Mouse (Mus musculus) adrenal gland, postnatal 14 days (tissue): ENCODE measurements around the gene Nisch. TPM values are rescaled to one million over a fixed set of nuclear protein-coding genes. Genes with fewer than 3 reads are reported as not detected.

Experiments used
- DNase-seq: peaks from one replicate; pipeline ENCODE4 v3.0.0; 2021; ENCODE audit warnings: mixed read lengths
- total RNA-seq: library from RNA; stranded (reverse); gene quantifications from 2 replicates; pipeline ENCODE4 v1.2.3, GENCODE M21; 2021

Nisch gene
- total RNA-seq, 1 experiment from 2014 or later, result 269 TPM

GRCm38 (mm10) chr14:31215157-31216002 lies 1.4 kb downstream of the Nisch start:
- peak; percentile 83 for DNase-seq

- no peak for DNase-seq
Measured at GRCm38 (mm10) chr14:31214684-31215083, 2.1 kb downstream of the Nisch start.

DNA sequence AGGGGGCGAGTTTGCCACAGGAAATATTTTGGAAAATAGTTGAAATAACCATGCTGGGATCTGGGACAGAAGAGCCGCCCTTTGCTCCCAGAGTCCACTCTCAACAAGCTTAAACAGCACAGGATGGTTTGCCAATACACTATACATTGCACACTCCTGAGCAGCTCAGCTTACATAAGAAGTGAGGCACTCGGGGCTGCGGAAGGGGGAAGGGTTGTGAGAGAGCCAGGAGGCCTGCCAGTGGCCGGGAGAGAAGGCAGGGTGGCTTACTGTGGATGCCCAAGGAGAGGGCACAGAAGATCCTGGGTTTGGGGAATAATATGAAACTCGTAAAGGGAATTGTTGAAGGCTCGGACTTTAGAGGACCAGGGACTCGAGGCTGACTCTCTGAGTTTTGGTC lies 2.9 kb downstream of the Nisch start:
- no peak for DNase-seq

GRCm38 (mm10) chr14:31212499-31212898 lies 4.2 kb downstream of the Nisch start:
- no peak for DNase-seq

GRCm38 (mm10) chr14:31211854-31212253 lies 4.9 kb downstream of the Nisch start:
- DNase-seq, result no peak

DNA sequence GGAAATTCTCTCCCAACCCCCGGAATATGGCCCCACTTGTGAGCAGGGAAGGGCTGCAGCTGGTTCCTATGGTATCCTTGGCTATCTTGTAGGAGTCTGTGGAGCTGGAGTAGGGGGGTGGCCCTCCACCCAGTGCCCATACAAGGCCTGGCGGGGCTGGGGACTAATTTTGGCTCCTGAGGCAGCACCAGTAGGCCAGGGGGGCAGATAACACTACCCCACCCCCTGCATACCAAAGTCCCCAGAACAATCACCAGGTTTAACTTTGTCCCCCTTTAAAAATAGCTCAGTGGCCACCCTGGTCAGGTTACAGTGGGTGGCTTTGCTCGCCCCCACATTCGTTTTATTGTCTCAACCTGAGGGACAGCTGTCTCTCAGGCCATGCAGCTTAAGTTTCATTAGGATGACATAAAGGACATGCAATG lies 7.6 kb downstream of the Nisch start:
- DNase-seq, result no peak

GRCm38 (mm10) chr14:31208084-31208483 lies 8.7 kb downstream of the Nisch start, which contains the start of gene Tnnc1:
TSS of gene Tnnc1 (plus strand) at chr14:31208312.
- DNase-seq, result no peak

- peak; percentile 55 for DNase-seq
Measured at GRCm38 (mm10) chr14:31207070-31207830, 9.5 kb downstream of the Nisch start.

- peak; percentile 99 for DNase-seq
Measured at GRCm38 (mm10) chr14:31206472-31206981, 10.2 kb downstream of the Nisch start.

DNA sequence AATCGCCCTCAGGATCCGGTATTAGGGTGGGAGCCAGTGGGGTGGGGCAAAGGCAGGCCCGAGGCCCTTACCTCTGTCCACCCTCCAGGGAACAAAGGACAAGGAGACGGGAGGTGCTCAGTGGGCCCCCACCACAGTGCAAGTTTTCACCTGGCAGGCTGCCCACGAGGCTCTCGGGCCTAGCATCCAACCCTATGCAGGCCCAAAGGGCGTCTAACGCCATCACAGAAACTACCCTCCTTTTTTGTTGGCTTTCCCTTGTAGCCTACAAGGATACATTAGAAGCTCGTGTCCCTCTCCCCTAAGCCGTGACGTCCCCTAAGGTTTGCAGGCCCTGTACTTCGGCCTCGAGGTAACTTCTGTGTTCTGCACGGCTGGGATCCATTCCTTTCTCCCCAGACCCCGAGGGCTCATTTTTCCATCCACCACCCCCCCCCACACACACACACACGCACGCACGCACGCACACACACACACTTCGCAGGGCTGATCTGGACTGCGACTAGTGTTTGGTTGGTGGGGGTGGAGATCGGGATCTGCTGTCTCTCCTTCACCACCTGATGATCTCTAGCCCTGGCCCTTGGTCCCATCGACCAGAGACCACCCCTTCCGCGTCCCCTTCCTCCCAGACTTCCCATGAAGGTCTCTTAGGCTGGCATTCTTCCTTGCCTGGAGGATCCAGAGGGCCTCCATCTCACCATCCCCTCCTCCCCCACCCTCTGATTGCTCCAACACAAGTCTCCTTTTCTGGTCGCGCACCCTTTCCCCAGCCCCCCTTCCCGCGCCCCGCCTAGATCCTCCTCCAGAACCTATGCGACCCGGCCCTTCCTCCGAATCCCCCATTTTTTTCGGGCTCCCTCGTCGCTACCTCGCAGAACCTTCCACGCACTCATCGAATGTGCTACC lies 10.9 kb downstream of the Nisch start:
- DNase-seq, result peak; percentile 78

- no peak for DNase-seq
Measured at GRCm38 (mm10) chr14:31205244-31205561, 11.5 kb downstream of the Nisch start.

GRCm38 (mm10) chr14:31204844-31205243 lies 11.9 kb downstream of the Nisch start:
- DNase-seq, result no peak

DNA sequence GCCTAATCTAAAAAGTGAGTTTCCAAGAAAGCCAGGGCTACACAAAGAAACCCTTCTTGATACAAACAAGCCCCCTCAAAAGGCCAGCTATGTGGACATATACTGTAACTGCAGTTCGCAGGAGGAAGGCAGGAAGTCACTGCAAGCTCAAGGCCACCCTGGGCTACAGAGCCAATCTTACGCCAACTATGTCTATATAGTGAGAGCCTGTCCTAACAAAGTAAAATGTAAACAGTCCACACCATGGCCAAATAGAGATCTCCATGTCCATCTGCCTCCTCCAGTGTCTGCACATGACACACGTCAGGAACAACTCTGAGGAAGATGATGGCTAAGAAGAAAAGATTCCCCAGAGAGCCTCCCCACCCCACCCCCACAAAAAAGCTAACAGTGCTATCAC lies 16.7 kb downstream of the Nisch start:
- DNase-seq, result no peak

DNA sequence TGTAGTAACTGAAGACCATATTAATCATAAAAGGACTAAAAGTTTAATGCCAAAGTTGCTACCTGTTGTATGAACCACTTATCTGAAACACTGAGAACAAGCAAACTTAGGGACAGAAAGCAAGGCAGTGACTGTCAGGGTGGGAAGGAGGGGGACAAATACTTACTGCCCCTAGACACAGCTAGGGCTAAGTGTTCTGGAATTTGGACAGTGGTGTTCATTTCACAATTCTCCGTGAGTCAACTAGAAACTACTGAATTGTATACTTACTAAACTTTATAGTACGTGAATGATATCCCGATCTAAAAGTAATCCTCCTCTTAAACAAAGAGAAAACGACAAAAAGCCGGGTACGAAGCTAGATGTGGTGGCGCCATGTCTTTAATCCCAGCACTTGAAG lies 17.1 kb downstream of the Nisch start:
- no peak for DNase-seq

DNA sequence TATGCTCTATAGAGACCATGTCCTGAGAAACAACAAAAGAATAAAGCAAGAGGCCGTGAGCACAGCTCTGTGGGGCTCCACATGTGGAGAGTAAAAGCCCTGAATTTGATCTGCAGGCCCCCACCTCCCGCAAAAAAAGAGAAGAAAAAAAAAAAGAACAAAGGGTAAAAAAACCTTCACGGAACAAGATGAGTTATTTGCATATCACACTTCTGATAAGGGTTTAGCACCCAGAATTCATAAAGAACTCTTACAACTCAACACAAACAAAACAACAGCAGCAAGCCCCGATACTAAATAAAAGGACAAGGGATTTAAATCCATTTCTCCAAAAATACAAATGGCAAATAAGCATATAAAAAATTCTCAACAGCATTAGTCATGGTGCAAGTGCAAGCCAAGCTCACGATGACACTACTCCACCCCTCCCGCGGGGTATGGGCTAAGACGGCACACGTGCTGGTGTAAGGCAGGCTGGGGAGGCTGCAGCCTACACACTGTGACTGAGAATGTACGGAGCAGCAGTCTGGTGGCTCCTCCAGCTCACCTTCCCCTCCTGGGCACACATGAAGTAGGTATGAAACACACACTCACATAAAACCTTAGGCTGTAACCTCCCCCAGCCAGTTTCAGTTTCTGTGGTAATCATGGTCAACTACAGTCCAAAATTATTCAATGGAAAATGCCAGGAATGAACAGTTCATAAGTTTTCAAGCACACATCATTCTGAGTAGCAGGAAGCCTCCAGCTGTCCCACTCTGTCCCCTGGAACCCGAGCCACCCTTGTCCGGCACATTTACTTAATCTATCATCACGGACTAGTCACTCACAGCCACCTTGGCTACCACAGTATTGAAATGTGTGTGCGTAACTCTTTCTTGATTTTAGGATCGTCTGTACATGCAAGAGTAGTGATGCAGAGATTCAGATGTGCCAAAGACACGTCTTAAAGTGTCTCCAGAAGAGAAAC lies 18.9 kb downstream of the Nisch start:
- DNase-seq, result peak; percentile 86

DNA sequence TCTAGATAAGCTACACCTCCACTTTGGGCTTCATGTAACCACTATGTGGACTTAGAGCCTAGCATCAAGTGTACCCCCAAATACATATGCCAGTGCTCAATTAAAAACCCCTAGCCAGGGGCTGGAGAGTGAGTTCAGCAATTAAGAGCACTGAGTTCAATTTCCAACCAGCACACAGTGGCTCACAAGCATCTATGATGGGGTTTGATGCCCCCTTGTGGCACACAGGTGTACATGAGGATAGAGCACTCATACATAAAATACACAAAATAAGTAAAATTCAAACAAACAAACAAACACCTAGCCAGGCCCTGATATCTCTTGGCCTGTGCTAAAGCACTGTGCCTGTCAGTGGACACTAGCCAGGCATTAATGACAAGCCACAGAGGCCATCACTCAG lies 20.8 kb downstream of the Nisch start:
- peak; percentile 59 for DNase-seq

DNA sequence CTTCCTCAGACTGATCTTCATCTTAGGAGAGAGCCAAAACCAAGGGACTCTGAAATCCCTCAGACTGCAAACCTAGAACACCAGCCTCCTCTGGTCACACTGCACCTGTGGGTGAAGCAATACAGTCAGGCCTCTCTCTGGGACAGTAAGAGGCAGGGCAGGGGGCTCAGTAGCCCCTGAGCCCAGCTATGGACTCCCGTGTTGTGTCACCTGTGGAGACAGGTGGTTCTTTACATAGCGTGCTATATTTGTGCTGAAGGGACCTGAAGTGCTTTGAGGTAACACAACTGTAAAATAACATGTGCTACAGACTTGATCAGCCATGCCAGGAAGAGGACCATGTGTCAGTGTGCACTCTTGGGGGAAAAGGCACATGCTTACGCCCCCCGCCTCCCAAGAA lies 21.2 kb downstream of the Nisch start:
- DNase-seq, result no peak

- peak; percentile 89 for DNase-seq
Measured at GRCm38 (mm10) chr14:31194891-31195513, 21.7 kb downstream of the Nisch start.

DNA sequence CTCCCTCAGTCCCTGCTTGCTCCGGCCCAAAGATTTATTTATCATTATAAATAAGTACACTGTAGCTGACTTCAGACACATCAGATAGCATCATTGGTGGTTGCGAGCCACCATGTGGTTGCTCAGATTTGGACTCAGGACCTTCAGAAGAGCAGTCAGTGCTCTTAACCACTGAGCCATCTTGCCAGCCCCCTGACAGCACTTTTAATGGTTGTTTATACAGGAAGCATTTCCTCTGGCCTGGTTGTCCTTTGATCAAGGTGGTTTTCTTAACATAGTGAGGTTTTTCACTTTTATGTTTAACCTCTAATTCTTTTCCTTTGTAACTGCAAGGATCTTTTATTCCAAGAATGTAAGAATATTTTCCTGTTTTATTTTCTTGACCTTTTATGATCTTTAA lies 22.3 kb downstream of the Nisch start:
- DNase-seq, result no peak

- no peak for DNase-seq
Measured at GRCm38 (mm10) chr14:31193791-31194190, 23.0 kb downstream of the Nisch start.

- no peak for DNase-seq
Measured at GRCm38 (mm10) chr14:31191936-31192335, 24.8 kb downstream of the Nisch start.
